ENCODE assay signal across 8 mouse cellular contexts in genomic region chr5:77266066-77266885, GRCm38 (mm10). TPM values are rescaled to one million over a fixed set of nuclear protein-coding genes. Genes with fewer than 3 reads are reported as not detected.
DNase-seq lines count a peak whose midpoint lies in the region; ATAC-seq and TF ChIP-seq lines count a peak whose summit lies in the region.

No protein-coding gene starts in this region.

- no peak for TF ChIP-seq CTCF in heart, adult 2 months (IDR thresholded peaks at IDR 0.05)
- TF ChIP-seq CTCF in liver, embryonic 14.5 days (IDR thresholded peaks at IDR 0.05; ENCODE audit: low read depth): no peak

- WGBS in embryonic facial prominence, embryonic 10.5 days: under 1% methylated on average over 85 of the region's 87 CpGs
- under 1% methylated on average over 85 of the region's 87 CpGs for WGBS in heart, adult 2 months
- WGBS in liver, embryonic 14.5 days (ENCODE audit: insufficient replicate concordance): 0% methylated on average over 79 of the region's 87 CpGs
- under 1% methylated on average over 79 of the region's 87 CpGs for WGBS in stomach, embryonic 16.5 days

- H3K36me3 ChIP-seq in embryonic facial prominence, embryonic 10.5 days (replicated peaks): peaks cover 34% of the 10 kb centered on the region
- no peaks in the 10 kb centered on the region for H3K36me3 ChIP-seq in heart, adult 2 months (ENCODE audit: control insufficient read depth, insufficient read depth, low read length)
- H3K36me3 ChIP-seq in liver, embryonic 14.5 days (replicated peaks; ENCODE audit: control insufficient read depth, insufficient read depth, low read depth): no peaks in the 10 kb centered on the region
- H3K36me3 ChIP-seq in stomach, embryonic 16.5 days (ENCODE audit: control insufficient read depth, insufficient read depth, low read length): peaks cover 13% of the 10 kb centered on the region

- H3K4me2 ChIP-seq in liver, embryonic 14.5 days (ENCODE audit: low read depth): peak overlapping the region; percentile 81
- H3K4me2 ChIP-seq in stomach, embryonic 16.5 days (ENCODE audit: low read depth, low read length): peak overlapping the region; percentile 72

- no peaks in the 10 kb centered on the region for H3K9me3 ChIP-seq in embryonic facial prominence, embryonic 10.5 days
- H3K9me3 ChIP-seq in liver, embryonic 14.5 days (ENCODE audit: control insufficient read depth, low read length): no peaks in the 10 kb centered on the region
- no peaks in the 10 kb centered on the region for H3K9me3 ChIP-seq in stomach, embryonic 16.5 days (replicated peaks; ENCODE audit: control insufficient read depth, low read length)

- no peaks in the 10 kb centered on the region for H3K27me3 ChIP-seq in embryonic facial prominence, embryonic 10.5 days (replicated peaks; ENCODE audit: low read depth, poor library complexity, severe bottlenecking)
- H3K27me3 ChIP-seq in heart, adult 2 months (ENCODE audit: control insufficient read depth, insufficient read depth, low read length): no peaks in the 10 kb centered on the region
- H3K27me3 ChIP-seq in liver, embryonic 14.5 days (ENCODE audit: control insufficient read depth, insufficient read depth, low read length): no peaks in the 10 kb centered on the region
- H3K27me3 ChIP-seq in stomach, embryonic 16.5 days (ENCODE audit: control insufficient read depth, insufficient read depth, low read length): no peaks in the 10 kb centered on the region

- peak; percentile 24 for DNase-seq in layer of hippocampus, adult 11-12 months (ENCODE audit: low spot score)
- DNase-seq in layer of hippocampus, adult 9-10 months (ENCODE audit: low spot score): no peak
- DNase-seq in embryonic facial prominence, embryonic 10.5 days (ENCODE audit: low spot score): peak; percentile 76
- DNase-seq in heart, adult 2 months: peak; percentile 77 to 79
- DNase-seq in kidney, adult 18-20 months: peak; percentile 76
- peak in 1 of 3 experiments; percentile 14 for DNase-seq in liver, embryonic 14.5 days (ENCODE audit: low read depth in 3 of 3, low spot score in 3 of 3)
- DNase-seq in natural killer cell, adult 2 months (ENCODE audit: low spot score in 2 of 2): peak; percentile 10 to 35

- H3K9ac ChIP-seq in heart, adult 2 months (ENCODE audit: low read depth, low read length): peak overlapping the region; percentile 79
- peak overlapping the region; percentile 71 for H3K9ac ChIP-seq in liver, embryonic 14.5 days (replicated peaks)
- H3K9ac ChIP-seq in stomach, embryonic 16.5 days (ENCODE audit: low read length): peak overlapping the region; percentile 95

- H3K27ac ChIP-seq in embryonic facial prominence, embryonic 10.5 days (replicated peaks): peak overlapping the region; percentile 98
- peak overlapping the region; percentile 83 for H3K27ac ChIP-seq in heart, adult 2 months
- peak overlapping the region; percentile 55 for H3K27ac ChIP-seq in liver, embryonic 14.5 days
- H3K27ac ChIP-seq in stomach, embryonic 16.5 days (ENCODE audit: low read length): peak overlapping the region; percentile 96

- TF ChIP-seq POLR2A in heart, adult 2 months (IDR thresholded peaks at IDR 0.05; ENCODE audit: insufficient read depth, low read depth, low read length): no peak

- ATAC-seq in liver, embryonic 14.5 days (ENCODE audit: insufficient read depth): peak; percentile 63
- ATAC-seq in stomach, embryonic 16.5 days (ENCODE audit: insufficient read depth, low FRiP score): peak; percentile 77

- peak overlapping the region; percentile 99 for H3K4me3 ChIP-seq in embryonic facial prominence, embryonic 10.5 days
- peak overlapping the region; percentile 91 for H3K4me3 ChIP-seq in heart, adult 2 months
- peak overlapping the region; percentile 80 to 85 for H3K4me3 ChIP-seq in liver, embryonic 14.5 days (ENCODE audit: insufficient read depth in 1 of 2, low read depth in 2 of 2, low read length in 2 of 2)
- peak overlapping the region; percentile 84 for H3K4me3 ChIP-seq in stomach, embryonic 16.5 days (replicated peaks; ENCODE audit: low read length)

- intact Hi-C loops in heart, adult 2 months (cut with DNase I): no loop called here

- peaks cover 20% of the 10 kb centered on the region for H3K4me1 ChIP-seq in embryonic facial prominence, embryonic 10.5 days
- peaks cover 3% of the 10 kb centered on the region for H3K4me1 ChIP-seq in heart, adult 2 months (ENCODE audit: control insufficient read depth, insufficient read depth, low read length)
- H3K4me1 ChIP-seq in liver, embryonic 14.5 days (replicated peaks; ENCODE audit: control insufficient read depth in 2 of 2, insufficient read depth in 2 of 2, low read length in 1 of 2): peaks cover 0 to 6% of the 10 kb centered on the region in 2 experiments; a peak in 3 of 4 replicates
- peaks cover 7% of the 10 kb centered on the region; the same call in 1 of the 2 replicates for H3K4me1 ChIP-seq in stomach, embryonic 16.5 days (ENCODE audit: control insufficient read depth, insufficient read depth, low read length)

- peaks cover 6% of the 10 kb centered on the region for H3K79me2 ChIP-seq in heart, adult 2 months (replicated peaks; ENCODE audit: control insufficient read depth, insufficient read depth, low read length)

- no peak for TF ChIP-seq EP300 in heart, adult 2 months (IDR thresholded peaks at IDR 0.05; ENCODE audit: insufficient read depth, low read depth, low read length)
- no peak for TF ChIP-seq EP300 in liver, embryonic 14.5 days (IDR thresholded peaks at IDR 0.05; ENCODE audit: low read depth)

RNA-seq across cellular contexts. Expression of gene Rest, which starts 1.0 kb away (rescaled TPM):
- polyA plus RNA-seq in embryonic facial prominence, embryonic 10.5 days (2016; fragmentation: Nextera tagmentation; extraction: Ambion mirVana): 34.0 and 37.7 TPM in 2 replicates
- 10 to 100 TPM; 12.8 to 13.2 TPM for total RNA-seq in heart, adult 2 months (2021)
- 3.7 and 6.8 TPM in 2 replicates for polyA plus RNA-seq in heart, adult 2 months (2012; rRNA removed)
- 2.6 and 3.5 TPM in 2 replicates for polyA plus RNA-seq in liver, embryonic 14.5 days (2012; rRNA removed)
- polyA plus RNA-seq in liver, embryonic 14.5 days (2014; fragmentation: Nextera tagmentation; extraction: Ambion mirVana): 6.6 and 6.8 TPM in 2 replicates
- polyA plus RNA-seq in stomach, embryonic 16.5 days (2015; fragmentation: Nextera tagmentation; extraction: Ambion mirVana): 21.3 and 22.5 TPM in 2 replicates

RNA-seq across cellular contexts. Expression of gene Noa1, which starts 43.6 kb away (rescaled TPM):
- 36.5 and 37.5 TPM in 2 replicates for polyA plus RNA-seq in embryonic facial prominence, embryonic 10.5 days (2016; fragmentation: Nextera tagmentation; extraction: Ambion mirVana)
- 10 to 100 TPM; 19.7 to 21.3 TPM for total RNA-seq in heart, adult 2 months (2021)
- 12.2 and 13.5 TPM in 2 replicates for polyA plus RNA-seq in heart, adult 2 months (2012; rRNA removed)
- polyA plus RNA-seq in liver, embryonic 14.5 days (2012; rRNA removed): 9.3 and 11.4 TPM in 2 replicates
- polyA plus RNA-seq in liver, embryonic 14.5 days (2014; fragmentation: Nextera tagmentation; extraction: Ambion mirVana): 14.0 and 16.1 TPM in 2 replicates
- 23.2 TPM in 2 replicates for polyA plus RNA-seq in stomach, embryonic 16.5 days (2015; fragmentation: Nextera tagmentation; extraction: Ambion mirVana)

RNA-seq across cellular contexts. Expression of gene Polr2b, which starts 43.7 kb away (rescaled TPM):
- 94.3 and 96.0 TPM in 2 replicates for polyA plus RNA-seq in embryonic facial prominence, embryonic 10.5 days (2016; fragmentation: Nextera tagmentation; extraction: Ambion mirVana)
- 10 to 100 TPM; 34.1 to 34.5 TPM for total RNA-seq in heart, adult 2 months (2021)
- 25.4 and 26.8 TPM in 2 replicates for polyA plus RNA-seq in heart, adult 2 months (2012; rRNA removed)
- polyA plus RNA-seq in liver, embryonic 14.5 days (2012; rRNA removed): 15.0 and 25.7 TPM in 2 replicates
- polyA plus RNA-seq in liver, embryonic 14.5 days (2014; fragmentation: Nextera tagmentation; extraction: Ambion mirVana): 33.6 and 34.8 TPM in 2 replicates
- polyA plus RNA-seq in stomach, embryonic 16.5 days (2015; fragmentation: Nextera tagmentation; extraction: Ambion mirVana): 51.1 and 52.8 TPM in 2 replicates

RNA-seq across cellular contexts. Expression of gene Spink2, which starts 55.0 kb away (rescaled TPM):
- polyA plus RNA-seq in embryonic facial prominence, embryonic 10.5 days (2016; fragmentation: Nextera tagmentation; extraction: Ambion mirVana): 1.5 and 1.8 TPM in 2 replicates
- not detected for total RNA-seq in heart, adult 2 months (2021)
- 1.3 and 2.2 TPM in 2 replicates for polyA plus RNA-seq in heart, adult 2 months (2012; rRNA removed)
- 0.07 TPM in 1 of 2 replicates, not detected in the other for polyA plus RNA-seq in liver, embryonic 14.5 days (2012; rRNA removed)
- polyA plus RNA-seq in liver, embryonic 14.5 days (2014; fragmentation: Nextera tagmentation; extraction: Ambion mirVana): not detected in 2 replicates
- polyA plus RNA-seq in stomach, embryonic 16.5 days (2015; fragmentation: Nextera tagmentation; extraction: Ambion mirVana): 1.3 and 3.2 TPM in 2 replicates
